Mouse (Mus musculus) adrenal gland, postnatal 10 days (tissue): ENCODE results near the gene Diaph2. TPM values are rescaled to one million over a fixed set of nuclear protein-coding genes. Genes with fewer than 3 reads are reported as not detected.
"Not testable (repeated sequence)": the region's sequence is repeated elsewhere in the genome, so short reads cannot be mapped to it uniquely, and the experiment has no call there.

ENCODE experiments used
- DNase-seq: peaks from one replicate; pipeline ENCODE4 v3.0.0; 2021; ENCODE audit warnings: mixed read lengths
- total RNA-seq, 2 experiments: library from RNA; stranded (reverse); gene quantifications; 2 replicates each; pipeline ENCODE4 v1.2.3; 2021

Gene Diaph2
- total RNA-seq, 2 experiments from 2014 or later, result 18.5 to 23.7 TPM

DNA sequence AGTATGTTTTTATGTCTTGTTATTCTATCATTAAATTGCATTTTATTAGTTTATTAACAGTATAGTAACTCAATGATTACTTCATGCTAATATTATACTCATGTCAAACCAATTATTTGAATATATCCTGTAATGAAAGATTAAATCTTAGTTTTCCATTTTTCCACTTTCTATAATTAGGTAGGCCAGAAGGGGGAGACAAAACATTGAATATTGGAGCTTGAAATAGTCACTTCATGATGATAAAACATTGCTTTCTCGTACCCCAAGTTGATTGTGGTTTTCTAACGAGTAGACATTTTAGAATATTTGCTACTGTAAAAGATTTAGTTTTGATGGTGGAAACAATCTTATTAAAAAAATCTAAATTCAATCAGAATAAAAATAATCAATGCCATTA lies 82.4 kb downstream of the Diaph2 start:
- DNase-seq, result no peak

DNA sequence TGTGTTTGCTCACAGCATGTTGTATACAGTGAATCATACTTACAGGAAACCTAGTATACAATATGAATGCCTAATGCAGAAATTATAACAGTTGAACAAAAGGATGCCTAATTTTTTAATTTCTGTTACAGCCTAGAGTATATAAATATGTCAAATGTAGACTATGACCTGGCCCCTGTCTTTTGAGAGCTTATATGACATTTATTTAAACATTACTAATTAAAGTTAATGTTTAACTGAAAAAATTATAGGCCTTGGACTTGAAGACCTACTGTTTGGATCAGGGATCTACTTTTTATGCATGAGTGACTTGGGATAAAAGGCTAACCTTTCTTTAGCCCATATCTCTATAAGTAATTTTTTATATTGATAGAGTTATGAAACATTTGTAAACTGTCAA lies 84.3 kb downstream of the Diaph2 start:
- no peak for DNase-seq

DNA sequence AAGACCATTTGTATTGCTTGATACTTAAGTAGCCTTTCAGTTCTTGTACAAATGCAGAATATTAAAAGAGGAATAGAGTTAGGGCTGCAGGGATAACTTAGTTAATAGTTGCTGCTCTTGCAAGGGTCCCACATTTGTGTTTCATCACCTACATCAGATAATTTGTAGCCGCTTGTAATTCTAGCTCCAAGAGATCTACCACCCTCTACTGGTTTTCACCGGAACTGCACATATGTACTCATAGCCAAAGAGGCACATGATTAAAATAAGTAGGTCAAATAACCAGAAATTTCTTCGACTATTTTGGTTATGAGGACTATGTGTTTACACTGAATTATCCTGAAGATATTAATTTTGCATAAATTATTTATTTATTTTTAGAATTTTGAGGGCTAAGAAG lies 134.9 kb downstream of the Diaph2 start:
- peak; percentile 50 for DNase-seq

DNA sequence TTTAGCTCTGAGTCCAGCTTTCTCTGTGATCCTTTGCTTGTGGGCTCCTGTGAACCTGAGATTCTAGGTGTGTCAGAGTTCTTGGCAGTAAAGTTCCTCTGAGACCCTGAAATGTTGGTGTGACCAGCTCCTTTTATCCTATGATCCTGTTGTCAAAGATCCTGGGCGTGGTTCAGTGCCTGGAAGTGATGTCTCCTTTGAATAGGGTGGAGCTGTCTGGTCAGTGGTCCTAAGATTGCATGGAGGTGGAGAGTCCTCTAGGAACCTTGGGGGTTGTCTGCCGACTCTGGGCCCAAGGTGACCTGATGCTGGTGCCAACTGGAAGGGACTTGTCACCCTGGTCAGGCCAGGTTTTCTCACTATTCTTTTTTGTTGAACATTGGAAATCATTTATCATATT lies 176.3 kb downstream of the Diaph2 start:
- no peak for DNase-seq

DNA sequence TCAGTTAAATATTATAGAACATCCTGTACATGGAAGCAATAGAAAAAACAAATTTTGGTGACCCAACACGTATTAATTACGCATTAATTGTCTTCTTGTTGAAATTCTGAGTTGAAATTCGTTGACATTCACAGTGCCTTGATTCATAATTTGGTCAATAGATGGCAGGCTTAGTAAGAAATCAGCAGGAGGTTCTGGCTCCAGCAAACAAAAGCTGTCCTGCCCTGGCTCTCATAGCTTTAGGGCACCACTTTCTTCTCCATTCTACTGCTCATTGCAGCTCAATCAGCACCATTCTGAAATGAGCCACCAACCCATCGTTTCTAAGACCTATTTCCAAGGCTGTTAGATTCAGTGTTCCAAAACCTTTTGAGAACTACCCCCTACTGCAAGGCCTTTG lies 225.3 kb downstream of the Diaph2 start:
- DNase-seq, result no peak

DNA sequence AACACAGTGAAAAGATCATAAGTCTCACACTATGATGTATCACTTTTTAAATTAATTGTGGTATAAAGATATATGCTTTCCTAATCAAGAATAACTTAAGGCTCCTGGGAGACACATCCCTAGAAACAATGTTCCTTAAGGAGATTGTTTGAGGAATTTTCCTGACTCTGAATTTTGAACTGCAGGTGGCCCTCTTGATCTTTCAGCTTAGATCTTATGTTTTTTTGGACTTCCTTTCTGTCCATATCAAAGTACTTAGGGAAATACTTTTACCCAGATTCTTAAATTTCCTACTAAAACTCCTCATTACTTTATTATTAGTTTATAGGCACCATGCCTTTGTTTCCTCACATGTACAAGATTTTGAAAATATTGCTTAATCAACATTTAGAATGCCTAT lies 258.7 kb downstream of the Diaph2 start:
- no peak for DNase-seq

DNA sequence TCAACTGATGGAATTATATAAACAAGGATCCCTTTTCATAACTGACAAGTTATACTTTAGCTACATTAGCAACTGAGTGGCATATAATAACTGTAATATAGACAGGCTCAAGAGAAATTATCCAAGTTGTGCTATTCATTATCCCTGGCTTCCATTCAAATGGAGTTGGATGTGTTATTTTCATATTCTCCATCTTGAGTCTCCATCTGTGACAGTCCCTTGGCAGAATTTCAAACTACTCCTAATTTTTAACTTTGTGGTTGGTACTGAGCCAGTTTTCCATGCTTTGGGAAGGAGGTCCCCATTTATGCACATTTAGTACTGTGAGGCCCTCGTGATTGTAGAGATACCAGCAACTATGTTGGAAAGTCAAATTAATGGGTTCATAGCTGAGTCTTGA lies 270.2 kb downstream of the Diaph2 start:
- DNase-seq, result no peak

DNA sequence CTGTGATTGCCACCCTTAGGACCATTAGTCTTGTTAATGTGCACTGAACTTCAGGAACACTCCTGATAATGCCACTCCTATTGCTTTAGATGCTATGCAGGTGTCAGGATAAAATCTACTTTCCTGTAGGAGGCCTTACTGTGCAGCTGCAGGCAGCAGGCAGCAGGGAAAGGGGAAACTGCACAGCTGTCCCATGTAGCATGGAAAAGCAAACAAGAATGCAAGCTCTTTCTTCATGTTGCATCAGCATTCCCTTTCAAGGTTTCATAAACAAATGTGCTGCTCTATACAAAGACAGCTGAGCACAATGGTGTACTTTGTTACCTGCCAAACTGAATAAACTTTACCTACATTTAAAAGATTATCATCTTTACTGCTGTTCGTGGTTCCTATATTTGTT lies 295.0 kb downstream of the Diaph2 start:
- no peak for DNase-seq

DNA sequence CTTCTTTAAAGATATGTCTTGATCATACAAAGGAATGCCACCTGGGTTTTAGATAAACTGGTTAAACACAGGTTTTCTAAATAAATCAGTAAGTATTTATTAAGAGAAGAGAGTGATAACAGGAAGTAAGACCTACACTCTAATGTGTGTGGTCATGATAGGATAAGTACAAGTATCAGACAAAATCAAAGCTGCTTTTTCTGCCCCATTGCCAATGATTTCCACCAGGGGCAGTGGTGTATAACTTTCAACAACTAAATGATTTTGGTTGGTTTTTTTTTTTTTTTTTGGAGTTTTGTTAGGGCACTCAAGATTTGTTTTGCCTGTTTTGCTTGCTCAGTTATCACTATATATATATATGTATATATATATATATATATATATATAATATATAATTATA lies 399.7 kb downstream of the Diaph2 start:
- no peak for DNase-seq

DNA sequence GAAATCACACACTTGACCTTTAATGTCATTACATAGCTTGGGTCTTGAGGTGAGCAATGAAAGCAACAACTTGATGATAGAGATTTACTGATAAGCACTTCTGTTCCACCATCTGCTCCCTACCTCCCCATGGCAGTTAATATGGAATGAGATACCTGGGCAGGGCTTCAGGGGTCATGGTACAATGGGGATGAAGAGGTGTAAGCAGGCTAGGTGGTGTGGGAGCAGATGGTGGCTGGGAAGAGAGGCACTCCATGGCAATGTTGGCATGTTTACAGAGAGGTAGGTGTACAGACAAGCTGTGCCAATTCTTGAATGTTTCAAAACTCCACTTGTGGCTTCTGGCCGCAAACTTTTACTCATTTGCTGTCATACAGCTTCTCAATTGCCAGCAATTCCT lies 402.6 kb downstream of the Diaph2 start:
- no peak for DNase-seq

DNA sequence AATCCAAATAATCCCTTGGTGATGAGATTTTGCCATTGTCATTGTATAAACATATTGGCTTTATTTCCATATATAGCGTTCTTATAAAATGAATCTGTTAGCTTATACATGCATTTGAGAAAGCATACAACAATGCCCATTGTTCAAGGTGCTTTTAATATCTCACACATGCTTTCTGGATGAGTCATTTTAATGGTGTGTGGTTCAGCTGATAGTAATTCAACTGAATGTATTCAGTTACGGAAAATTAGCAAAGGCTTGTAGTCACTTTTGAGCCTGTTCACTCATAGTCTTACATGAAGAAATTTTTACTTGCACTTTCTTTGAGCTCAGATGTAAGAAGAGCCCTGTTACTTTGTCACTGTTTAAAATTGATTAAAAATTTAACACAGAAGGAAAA lies 423.6 kb downstream of the Diaph2 start:
- DNase-seq, result no peak

DNA sequence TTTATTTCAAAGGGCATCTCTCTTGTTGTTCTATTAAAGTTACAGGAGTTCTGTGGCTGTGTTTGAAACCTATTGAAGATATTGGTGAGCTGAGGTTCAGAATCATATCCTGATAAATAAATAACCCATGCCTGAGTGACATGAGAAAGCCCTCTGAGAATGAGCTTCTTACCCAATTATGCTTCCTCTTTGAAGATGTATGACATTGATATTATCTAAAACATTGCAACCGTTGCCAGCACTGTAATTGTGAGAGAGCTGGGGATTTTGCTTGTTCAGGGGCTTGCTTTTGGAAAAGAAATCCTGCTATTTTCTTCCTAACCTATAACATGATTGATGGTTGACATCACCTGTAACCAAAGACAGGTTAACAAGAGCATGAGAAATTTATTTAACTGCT lies 438.3 kb downstream of the Diaph2 start:
- no peak for DNase-seq

DNA sequence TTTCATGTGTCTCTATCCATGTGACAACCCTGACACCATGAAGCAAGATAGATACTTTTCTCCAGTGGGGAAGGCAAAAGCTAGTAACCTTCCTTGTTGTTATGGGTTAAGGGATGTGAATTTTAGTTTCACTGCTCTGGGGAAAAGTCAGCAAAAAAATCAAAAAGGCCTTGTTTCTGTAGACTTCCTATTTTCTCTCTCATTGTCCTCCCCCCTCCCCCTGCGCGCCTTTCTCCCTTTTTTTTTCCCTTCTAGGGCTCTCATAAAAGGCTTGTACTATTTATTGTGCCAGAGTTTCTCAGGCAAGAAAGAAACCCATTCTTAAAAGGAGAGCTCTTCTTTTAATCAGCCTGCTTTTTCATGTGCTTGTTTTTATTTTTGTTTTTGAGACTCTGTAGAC lies 438.9 kb downstream of the Diaph2 start:
- DNase-seq, result no peak

DNA sequence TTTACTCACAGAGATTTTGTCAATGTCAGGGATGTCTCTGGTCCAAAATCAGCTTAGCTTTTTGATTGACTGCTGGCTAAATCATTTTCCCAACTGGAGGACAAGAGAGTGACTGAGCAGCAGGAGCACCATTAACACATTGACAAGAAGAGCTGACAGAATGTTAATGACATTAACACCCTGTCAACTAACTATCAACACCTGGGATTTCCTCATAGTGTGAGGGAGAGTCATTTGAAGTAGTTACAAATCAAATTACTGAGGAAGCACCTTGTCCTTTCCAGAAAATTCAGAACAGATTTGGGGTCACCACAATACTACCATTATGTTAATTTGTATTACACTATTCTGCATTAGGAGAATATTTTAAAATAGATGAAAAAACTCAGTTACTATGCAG lies 439.7 kb downstream of the Diaph2 start:
- no peak for DNase-seq

DNA sequence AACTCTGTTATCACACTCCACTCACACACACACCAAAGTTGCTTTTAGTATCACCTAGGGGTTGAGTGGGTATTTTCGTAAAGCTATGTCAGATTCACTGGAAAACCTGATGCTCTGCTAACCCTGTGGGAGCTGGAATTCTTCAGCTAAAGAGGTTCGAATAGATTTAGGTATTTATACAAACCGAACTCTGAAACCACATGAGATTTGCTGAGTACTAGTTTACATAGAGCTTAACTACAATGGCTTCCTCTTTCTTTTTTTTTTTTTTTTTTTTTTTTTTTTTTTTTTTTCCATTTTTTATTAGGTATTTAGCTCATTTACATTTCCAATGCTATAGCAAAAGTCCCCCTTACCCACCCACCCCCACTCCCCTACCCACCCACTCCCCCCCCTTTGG lies 447.9 kb downstream of the Diaph2 start:
- DNase-seq, result not testable (repeated sequence)

DNA sequence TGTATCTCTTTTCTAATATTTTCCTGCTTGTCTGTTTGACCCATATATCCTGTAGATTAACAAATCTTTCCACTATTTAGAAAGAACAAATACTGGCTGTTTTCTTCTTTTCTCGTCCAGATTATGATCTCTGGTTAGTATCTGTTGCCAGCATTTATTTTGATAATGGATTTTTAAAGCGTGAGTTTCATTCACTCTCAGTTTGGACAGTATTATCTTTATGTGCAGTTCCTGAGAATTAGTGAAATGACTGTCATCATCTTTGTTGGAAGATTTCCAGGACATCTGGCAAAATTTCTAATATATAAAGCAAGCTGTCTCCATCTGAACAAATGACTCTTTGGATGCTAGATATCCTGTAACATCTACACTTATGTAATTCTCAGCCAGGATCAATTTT lies 455.7 kb downstream of the Diaph2 start:
- no peak for DNase-seq

DNA sequence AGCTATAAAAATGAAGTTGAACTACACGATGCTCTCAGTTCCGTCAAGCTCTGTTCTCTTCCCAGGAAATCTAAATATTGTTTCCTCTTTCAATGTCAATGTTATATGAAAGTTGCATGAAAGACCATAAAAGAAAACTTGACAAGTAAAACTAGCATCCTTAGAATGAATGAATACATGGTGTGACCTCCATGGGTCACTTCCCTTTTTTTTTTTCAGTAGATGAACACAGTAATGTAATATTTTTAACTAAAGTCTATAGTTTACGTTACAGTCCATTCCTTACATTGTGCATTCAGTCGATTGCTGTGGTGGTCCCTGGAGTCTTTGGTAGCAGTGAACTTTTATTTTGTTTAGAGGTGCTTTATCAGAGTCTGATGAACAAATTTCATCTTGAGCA lies 462.7 kb downstream of the Diaph2 start:
- no peak for DNase-seq

DNA sequence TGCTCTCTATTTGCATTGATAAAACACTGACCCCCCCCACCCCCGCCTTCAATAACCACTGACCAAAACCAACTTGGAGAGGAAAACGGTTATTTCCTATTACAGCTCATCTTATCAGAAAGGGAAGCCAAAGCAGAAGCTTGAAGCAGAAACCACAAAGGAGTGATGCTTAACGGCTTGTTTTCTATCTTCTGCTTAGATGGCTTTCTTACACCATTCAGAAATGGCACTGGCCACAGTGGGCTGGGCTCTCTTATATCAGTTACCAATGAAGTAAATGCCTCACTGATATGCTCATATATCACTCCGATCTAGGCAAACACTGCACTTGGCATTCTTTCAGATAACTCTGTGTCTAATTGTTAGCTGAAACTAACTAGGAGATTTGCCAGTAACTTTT lies 463.2 kb downstream of the Diaph2 start:
- no peak for DNase-seq

DNA sequence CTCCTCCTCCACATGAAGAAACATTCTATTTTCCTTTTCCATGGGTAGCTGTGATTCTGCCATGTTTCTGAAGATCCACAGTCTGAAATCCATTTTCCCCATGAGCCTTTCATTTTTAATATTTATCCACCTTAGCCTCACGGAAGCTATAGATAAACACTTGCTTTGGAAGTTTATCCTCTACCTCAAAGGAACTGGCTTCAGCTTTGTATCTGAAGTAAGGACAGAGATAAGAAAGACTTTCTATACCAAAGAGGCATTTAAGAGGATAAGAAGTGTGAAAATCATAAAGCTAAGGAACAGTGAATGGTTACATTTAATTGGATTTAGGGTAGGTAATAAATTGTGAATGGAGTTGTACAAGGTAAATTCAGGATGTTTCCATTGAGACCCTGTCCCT lies 480.5 kb downstream of the Diaph2 start:
- DNase-seq, result no peak

DNA sequence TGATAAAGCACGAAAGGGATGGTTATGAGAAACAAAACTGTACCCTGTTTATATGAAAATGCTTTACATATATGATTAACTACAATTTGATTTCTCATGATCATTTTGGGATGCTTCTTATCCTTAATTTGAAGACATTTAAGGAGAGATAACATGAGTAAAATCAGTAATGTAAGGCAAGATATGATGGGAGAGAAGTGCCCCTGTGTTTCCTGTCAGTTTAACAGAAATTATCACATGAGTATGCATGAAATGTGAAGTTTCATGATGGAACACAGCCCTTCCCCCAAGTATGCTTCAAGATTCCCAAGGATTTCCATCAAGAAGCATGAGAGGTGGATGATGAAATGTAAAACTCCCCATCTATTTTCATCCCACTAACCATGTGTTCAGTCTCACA lies 485.6 kb downstream of the Diaph2 start:
- no peak for DNase-seq

DNA sequence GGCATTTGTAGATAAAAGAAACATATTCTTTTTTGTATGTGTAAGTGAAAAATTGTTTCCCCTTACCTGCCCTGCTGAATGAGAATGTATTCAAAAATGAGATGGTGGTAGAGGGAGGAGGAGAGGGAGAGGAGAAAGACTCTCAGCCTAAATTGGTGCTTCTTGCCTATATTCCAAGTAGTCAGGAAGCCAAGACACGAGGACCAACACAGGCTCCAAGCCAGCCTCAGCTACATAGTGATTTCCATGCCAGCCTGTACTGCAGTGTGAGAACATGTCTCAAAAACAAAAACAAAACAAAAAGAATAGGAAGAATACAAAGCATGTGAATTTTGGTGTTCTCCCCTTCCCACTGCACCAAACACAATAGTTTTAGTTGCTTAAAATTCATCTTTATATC lies 497.1 kb downstream of the Diaph2 start:
- no peak for DNase-seq

DNA sequence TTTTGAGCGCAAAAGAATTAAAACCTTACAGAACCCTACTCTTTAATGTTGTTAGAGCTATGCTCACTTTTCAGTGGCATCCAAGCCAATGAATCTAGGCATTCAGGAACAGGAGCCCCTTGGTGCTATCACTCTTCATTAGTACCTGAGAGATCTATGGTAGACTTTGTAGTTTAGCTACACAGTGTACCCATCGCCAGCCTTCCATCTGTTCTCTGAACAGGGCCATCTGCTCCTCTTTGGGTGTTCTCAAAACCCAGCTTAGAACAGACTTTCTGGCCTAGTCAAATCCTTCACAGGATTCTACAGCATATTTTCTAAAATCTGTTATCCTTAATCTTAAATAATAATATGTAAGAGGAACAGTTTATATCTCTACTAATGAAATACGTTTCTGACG lies 504.1 kb downstream of the Diaph2 start:
- DNase-seq, result no peak

DNA sequence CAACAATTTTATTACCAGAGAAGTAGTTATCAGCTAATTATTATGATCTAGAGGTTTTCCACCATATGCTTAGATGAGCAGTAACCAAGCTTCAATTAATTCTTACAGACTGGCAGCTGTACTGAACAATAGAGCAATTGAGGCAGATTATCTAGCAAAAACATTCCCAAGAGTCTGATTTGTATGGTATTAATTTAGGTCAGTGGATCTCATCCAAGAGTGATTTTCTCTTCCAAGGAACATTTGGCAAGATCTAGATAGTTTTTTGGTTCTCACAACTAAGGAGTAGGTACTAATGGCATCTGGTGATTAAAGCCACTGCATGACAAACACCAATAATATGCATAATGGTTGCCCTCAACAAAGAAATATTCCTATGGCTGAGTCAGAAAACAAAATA lies 516.2 kb downstream of the Diaph2 start:
- no peak for DNase-seq

DNA sequence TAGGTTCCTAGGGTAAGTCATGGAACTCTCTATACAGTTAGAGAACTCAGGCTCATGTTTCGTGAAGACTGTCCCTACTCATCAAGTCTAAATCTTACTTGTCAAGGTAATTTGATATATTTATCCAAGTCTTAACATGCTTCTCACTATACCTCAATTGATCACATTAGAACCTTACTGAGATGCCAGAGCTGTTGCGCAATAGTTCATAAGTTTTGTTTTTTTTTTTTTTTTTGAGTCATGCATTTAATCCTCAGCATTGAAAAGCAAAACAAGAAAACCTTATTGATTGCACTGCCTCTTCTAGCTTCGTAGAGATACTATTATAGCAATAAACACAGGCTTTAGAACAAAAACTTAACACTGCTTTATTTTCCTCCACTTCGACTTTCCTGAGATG lies 529.6 kb downstream of the Diaph2 start:
- no peak for DNase-seq

DNA sequence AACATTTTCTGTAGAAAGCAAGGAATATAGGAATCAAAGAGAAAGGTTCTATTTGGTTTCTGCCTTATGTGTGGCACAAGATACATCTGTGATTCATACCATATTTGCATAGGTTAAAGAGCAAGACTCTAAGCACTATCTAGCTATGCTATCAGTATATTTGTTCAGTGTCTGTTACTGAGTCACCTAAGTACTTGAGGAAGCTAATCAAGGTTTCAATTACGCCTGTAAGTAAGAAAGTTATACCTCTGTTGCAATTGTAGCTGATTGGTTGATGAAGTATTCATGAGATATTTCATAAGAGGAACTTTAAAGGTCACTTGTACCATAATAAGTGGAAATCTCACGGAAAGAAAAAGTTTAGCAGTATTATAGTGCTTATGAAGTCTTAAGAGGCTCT lies 531.9 kb downstream of the Diaph2 start:
- no peak for DNase-seq

DNA sequence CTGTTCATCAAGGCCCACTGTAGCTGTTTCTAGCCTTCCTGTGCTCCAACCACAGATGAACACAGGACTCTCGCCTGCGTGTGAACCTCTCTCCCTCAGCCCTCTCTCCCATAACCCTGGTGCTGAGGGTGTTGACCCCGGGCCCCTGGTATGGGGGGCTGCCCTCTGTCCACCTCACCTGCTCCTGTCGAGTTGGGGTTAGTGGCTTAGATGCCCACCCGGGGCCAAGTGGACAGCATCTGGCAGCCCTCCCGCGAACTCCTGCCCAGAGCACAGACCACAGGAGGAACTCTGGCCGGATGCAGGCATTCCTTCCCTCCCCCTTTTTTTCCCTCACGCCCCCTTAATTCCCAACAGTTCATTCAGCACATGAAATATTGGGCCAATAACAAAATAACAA lies 537.5 kb downstream of the Diaph2 start:
- DNase-seq, result no peak
